Mouse (Mus musculus): Measurements from ENCODE around the gene Pax9. TPM values are rescaled to one million over a fixed set of nuclear protein-coding genes. Genes with fewer than 3 reads are reported as not detected.
A peak's percentile ranks its signal among the peaks of the same experiment; 100 is the strongest.

Gene Pax9
- 0.30 and 0.80 TPM in 2 replicates for polyA plus RNA-seq (2016; fragmentation: Nextera tagmentation; extraction: Ambion mirVana)

- H3K27me3 ChIP-seq (ENCODE audit: insufficient read depth, poor library complexity, severe bottlenecking), result peaks cover 98% of the 10 kb centered on the region
- peak; percentile 77 for DNase-seq (ENCODE audit: low spot score)
- H3K4me1 ChIP-seq, result peaks cover 39% of the 10 kb centered on the region
- no peaks in the 10 kb centered on the region for H3K36me3 ChIP-seq
- peak within 1 kb of the TSS; percentile 53 for H3K4me3 ChIP-seq
- H3K27ac ChIP-seq, result no peak within 1 kb of the TSS
- H3K9me3 ChIP-seq, result no peaks in the 10 kb centered on the region
- WGBS, result under 1% methylated on average over 40 of the region's 40 CpGs
Measured at GRCm38 (mm10) chr12:56691427-56692079, at the start of gene Pax9. Gene Pax9, plus strand, starts transcription at chr12:56691767.

DNA sequence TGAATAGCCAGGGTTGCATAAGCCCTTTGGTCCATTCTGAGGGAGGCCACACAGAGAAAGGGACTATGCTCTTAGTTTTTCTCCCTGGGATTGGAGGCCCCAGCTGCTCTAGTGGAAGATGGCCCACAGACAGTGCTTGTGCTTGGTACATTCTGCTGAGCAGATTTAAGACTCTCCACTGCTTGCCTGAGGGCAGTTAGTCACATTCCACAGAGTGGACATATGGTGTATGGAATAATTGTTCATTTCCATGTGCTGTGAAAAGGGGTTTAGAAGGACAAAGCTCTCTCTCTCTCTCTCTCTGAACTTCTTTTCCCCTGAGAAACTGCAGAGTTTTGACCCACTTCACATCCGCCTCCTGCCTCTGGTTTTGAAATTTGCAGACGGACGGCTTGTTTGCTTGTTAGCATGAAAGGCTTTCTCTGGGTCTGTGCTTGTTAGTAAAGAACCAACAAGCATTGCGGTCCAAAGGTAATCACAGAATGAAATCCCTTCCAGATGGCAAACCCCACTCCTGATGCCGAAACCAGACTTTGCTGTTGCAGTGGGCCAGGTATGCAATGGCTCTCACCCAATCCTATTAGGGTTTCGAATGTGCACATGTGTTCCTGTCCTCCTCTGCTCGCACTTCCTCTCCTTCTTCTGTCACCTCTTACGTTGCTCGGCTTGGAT, 22.0 kb upstream of the Pax9 start:
- H3K4me3 ChIP-seq, result no peak overlapping the region
- WGBS, result 77% methylated on average over 9 of the region's 9 CpGs
- no peaks in the 10 kb centered on the region for H3K36me3 ChIP-seq
- no peaks in the 10 kb centered on the region for H3K9me3 ChIP-seq
- H3K27ac ChIP-seq, result no peak overlapping the region
- no peaks in the 10 kb centered on the region for H3K27me3 ChIP-seq (ENCODE audit: insufficient read depth, poor library complexity, severe bottlenecking)
- no peaks in the 10 kb centered on the region for H3K4me1 ChIP-seq
- no peak for DNase-seq (ENCODE audit: low spot score)

DNA sequence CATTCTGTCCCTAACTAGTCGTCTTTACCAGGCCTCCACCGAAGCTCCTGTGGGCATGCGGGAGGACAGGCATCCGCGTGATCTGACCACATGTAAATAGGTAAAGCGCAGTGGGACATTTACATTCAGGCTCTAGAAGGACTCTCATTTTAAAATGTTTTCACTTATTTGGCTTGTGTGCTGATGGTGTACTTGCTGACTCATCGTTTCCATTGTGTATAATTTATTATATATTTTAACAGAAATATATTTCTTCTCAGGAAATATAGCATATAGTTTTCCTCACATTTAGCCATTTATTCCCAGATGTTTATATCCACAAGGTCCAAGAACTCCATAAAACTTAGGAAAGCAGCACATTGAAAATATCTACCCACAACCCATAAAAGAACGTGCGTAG, 20.8 kb upstream of the Pax9 start:
- WGBS, result 88% methylated on average over 9 of the region's 9 CpGs
- H3K4me3 ChIP-seq, result no peak overlapping the region
- H3K27me3 ChIP-seq (ENCODE audit: insufficient read depth, poor library complexity, severe bottlenecking), result no peaks in the 10 kb centered on the region
- H3K36me3 ChIP-seq, result no peaks in the 10 kb centered on the region
- no peaks in the 10 kb centered on the region for H3K9me3 ChIP-seq
- no peak overlapping the region for H3K27ac ChIP-seq
- DNase-seq (ENCODE audit: low spot score), result no peak
- no peaks in the 10 kb centered on the region for H3K4me1 ChIP-seq

DNA sequence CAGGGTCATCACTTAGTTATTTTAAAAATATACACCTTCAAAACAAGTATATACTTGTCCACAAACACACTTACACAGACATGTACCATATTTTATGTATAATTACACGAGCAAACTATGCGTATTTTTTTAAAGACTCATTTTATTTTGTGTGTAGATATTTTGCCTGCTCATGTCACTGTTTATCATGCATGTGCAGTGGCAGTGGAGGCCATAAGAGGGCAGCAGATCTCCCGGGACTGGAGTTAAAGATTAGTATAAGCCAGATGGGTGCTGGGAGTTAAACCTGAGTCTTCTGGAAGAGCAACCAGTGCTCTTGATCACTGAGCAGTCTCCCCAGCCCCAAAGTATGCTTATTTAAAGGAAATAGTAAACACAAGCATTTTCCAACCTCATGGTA, 16.8 kb upstream of the Pax9 start:
- Histone ChIP-seq H3K27me3 (ENCODE audit: insufficient read depth, poor library complexity, severe bottlenecking) (peaks cover 22% of the 10 kb centered on the region), H3K27ac (no peak overlapping the region), H3K4me3 (no peak overlapping the region), H3K36me3 (no peaks in the 10 kb centered on the region), H3K9me3 (no peaks in the 10 kb centered on the region), H3K4me1 (no peaks in the 10 kb centered on the region)
- no peak for DNase-seq (ENCODE audit: low spot score)
- WGBS, result 25% methylated on average over 3 of the region's 3 CpGs

DNA sequence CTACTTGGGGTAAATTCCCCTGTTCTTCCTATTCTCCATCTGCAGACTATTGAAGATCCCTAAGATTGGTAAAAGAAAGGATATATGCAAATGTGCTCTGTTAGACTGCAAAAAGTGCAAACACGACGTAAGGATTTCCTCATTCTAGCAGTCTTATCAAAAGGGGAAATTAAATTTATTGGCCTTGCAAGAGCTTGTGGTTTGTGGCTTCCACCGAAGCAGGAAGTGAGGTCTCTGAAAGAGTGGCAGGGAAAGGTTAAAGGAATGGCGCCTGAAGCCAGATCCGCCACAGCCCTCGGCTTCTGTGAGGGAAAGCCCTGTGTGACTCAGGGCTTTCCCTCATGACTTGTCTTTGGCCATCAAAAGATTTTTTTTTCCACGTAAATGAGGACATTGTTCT, 13.9 kb upstream of the Pax9 start:
- peaks cover 6% of the 10 kb centered on the region for H3K4me1 ChIP-seq
- 59% methylated on average over 7 of the region's 7 CpGs for WGBS
- H3K36me3 ChIP-seq, result no peaks in the 10 kb centered on the region
- peaks cover 51% of the 10 kb centered on the region for H3K27me3 ChIP-seq (ENCODE audit: insufficient read depth, poor library complexity, severe bottlenecking)
- no peak for DNase-seq (ENCODE audit: low spot score)
- H3K4me3 ChIP-seq, result no peak overlapping the region
- no peaks in the 10 kb centered on the region for H3K9me3 ChIP-seq
- no peak overlapping the region for H3K27ac ChIP-seq

GRCm38 (mm10) chr12:56681096-56681811, 10.3 kb upstream of the Pax9 start:
- no peak for DNase-seq (ENCODE audit: low spot score)
- Histone ChIP-seq H3K4me1 (peaks cover 6% of the 10 kb centered on the region), H3K9me3 (no peaks in the 10 kb centered on the region), H3K27me3 (ENCODE audit: insufficient read depth, poor library complexity, severe bottlenecking) (peaks cover 84% of the 10 kb centered on the region), H3K36me3 (no peaks in the 10 kb centered on the region), H3K27ac (peak overlapping the region; percentile 59; the same call in 1 of the 2 replicates), H3K4me3 (peak overlapping the region; percentile 62)
- under 1% methylated on average over 38 of the region's 38 CpGs for WGBS

DNA sequence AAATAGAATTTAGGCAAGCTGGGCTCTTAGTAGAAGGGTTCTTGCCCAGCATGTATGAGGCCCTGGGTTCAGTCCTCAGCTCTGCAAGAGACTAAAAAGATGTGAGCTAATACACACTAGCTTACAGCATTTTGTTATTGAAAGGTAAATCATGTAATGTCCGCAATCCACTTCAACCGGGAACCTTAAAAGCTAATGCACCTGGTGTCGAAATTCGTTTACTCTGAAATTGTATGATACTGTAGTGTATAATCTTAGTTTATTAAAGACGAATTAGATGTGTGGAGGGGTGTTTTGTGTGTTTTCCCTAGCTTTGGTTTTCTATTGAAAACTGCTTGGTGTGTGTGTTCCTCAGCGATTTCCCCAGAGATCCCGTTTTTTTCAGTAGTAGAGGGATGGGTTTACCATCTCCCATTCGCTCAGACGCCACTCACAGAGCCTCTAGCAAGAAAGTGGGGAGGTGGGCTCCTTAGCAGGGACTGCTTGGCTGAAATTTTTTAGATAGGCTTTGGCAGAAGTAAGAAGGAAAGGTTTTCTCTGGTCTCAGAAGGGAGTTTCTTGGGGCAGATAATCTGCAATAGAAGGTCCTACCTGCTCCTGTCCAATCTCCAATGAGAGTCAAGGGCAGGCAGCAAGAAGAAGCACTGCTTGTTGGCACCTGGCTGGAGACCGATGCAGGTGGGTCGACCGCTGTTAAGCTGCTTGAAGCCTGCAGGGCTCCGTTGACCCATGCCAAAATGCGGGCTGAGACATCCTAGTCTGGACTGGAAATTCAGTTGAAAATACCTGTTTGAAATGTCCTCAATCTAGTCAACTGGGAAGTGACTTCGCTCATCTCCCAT, 3.7 kb upstream of the Pax9 start:
- DNase-seq (ENCODE audit: low spot score), result no peak
- Histone ChIP-seq H3K36me3 (no peaks in the 10 kb centered on the region), H3K4me1 (peaks cover 24% of the 10 kb centered on the region), H3K9me3 (no peaks in the 10 kb centered on the region), H3K4me3 (no peak overlapping the region), H3K27me3 (ENCODE audit: insufficient read depth, poor library complexity, severe bottlenecking) (peaks cover 95% of the 10 kb centered on the region), H3K27ac (no peak overlapping the region)
- WGBS, result 4% methylated on average over 15 of the region's 15 CpGs

- no peak for DNase-seq (ENCODE audit: low spot score)
- H3K4me1 ChIP-seq, result peaks cover 24% of the 10 kb centered on the region
- 1% methylated on average over 10 of the region's 10 CpGs for WGBS
- H3K36me3 ChIP-seq, result no peaks in the 10 kb centered on the region
- no peak overlapping the region for H3K4me3 ChIP-seq
- H3K27ac ChIP-seq, result no peak overlapping the region
- H3K27me3 ChIP-seq (ENCODE audit: insufficient read depth, poor library complexity, severe bottlenecking), result peaks cover 95% of the 10 kb centered on the region
- no peaks in the 10 kb centered on the region for H3K9me3 ChIP-seq
Measured at GRCm38 (mm10) chr12:56688482-56688840, 3.1 kb upstream of the Pax9 start.

- WGBS, result 2% methylated on average over 8 of the region's 8 CpGs
- Histone ChIP-seq H3K27ac (no peak overlapping the region), H3K9me3 (no peaks in the 10 kb centered on the region), H3K4me1 (peaks cover 24% of the 10 kb centered on the region), H3K36me3 (no peaks in the 10 kb centered on the region), H3K4me3 (no peak overlapping the region), H3K27me3 (ENCODE audit: insufficient read depth, poor library complexity, severe bottlenecking) (peaks cover 96% of the 10 kb centered on the region)
- DNase-seq (ENCODE audit: low spot score), result no peak
Measured at GRCm38 (mm10) chr12:56688920-56689319, 2.6 kb upstream of the Pax9 start.

DNA sequence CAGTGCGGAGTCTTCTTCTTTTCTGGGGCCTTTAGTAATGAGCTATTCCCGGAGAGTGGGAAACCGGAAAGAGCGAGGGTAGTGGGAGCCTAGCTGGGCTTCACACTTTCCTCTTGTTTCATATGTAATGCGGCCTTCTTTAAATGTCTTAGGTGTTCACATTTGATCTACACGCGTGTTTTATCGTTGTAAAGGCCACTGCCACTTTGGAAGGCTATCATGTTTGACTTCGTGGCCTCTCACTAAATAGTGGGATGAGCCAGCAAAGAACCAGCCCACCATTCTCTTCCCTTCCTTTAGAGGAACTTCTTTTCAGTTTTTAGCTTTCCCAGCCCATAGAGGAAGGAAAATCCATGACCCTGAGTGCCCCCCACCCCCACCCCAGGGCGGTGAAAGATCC, 2.2 kb upstream of the Pax9 start:
- Histone ChIP-seq H3K36me3 (no peaks in the 10 kb centered on the region), H3K27ac (no peak overlapping the region), H3K4me1 (peaks cover 24% of the 10 kb centered on the region), H3K4me3 (peak overlapping the region; percentile 19; the same call in 1 of the 2 replicates), H3K27me3 (ENCODE audit: insufficient read depth, poor library complexity, severe bottlenecking) (peaks cover 96% of the 10 kb centered on the region), H3K9me3 (no peaks in the 10 kb centered on the region)
- no peak for DNase-seq (ENCODE audit: low spot score)
- 3% methylated on average over 10 of the region's 10 CpGs for WGBS

DNA sequence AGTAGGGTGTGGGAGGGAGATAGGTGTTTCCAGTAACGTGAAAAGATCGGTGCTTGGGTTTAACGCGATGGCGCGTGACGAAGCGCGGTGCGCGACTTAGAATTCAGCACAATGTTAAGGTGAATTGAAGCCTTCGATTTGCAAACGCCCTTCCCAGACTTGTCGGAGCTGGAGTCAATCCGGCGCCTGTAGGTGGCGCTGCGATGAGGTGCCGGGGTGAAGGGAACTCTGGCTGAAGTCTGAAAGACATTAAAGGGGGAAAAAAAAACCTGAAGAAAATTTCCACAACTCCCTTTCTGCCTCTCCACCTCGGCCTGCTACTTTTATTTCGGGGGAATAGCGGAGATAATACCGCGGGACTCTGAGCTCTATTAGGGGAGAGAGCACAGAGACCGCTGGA, 1.8 kb upstream of the Pax9 start:
- Histone ChIP-seq H3K4me3 (peak overlapping the region; percentile 19; the same call in 1 of the 2 replicates), H3K9me3 (no peaks in the 10 kb centered on the region), H3K4me1 (peaks cover 25% of the 10 kb centered on the region), H3K36me3 (no peaks in the 10 kb centered on the region), H3K27me3 (ENCODE audit: insufficient read depth, poor library complexity, severe bottlenecking) (peaks cover 96% of the 10 kb centered on the region), H3K27ac (no peak overlapping the region)
- under 1% methylated on average over 25 of the region's 25 CpGs for WGBS
- DNase-seq (ENCODE audit: low spot score), result peak; percentile 76

GRCm38 (mm10) chr12:56690366-56690765, 1.2 kb upstream of the Pax9 start:
- Histone ChIP-seq H3K27me3 (ENCODE audit: insufficient read depth, poor library complexity, severe bottlenecking) (peaks cover 98% of the 10 kb centered on the region), H3K36me3 (no peaks in the 10 kb centered on the region), H3K27ac (no peak overlapping the region), H3K9me3 (no peaks in the 10 kb centered on the region), H3K4me1 (peaks cover 28% of the 10 kb centered on the region), H3K4me3 (peak overlapping the region; percentile 19; the same call in 1 of the 2 replicates)
- no peak for DNase-seq (ENCODE audit: low spot score)
- WGBS, result 2% methylated on average over 16 of the region's 16 CpGs

Measured in heart, embryonic 10.5 days (tissue).